Mouse (Mus musculus): ENCODE measurements at regions not wholly inside any gene's neighbourhood (a gene's known extent, or its start where the extent isn't known, plus 50 kb on each side); places are given as distances from the start of the nearest gene placed in this dataset.

DNA sequence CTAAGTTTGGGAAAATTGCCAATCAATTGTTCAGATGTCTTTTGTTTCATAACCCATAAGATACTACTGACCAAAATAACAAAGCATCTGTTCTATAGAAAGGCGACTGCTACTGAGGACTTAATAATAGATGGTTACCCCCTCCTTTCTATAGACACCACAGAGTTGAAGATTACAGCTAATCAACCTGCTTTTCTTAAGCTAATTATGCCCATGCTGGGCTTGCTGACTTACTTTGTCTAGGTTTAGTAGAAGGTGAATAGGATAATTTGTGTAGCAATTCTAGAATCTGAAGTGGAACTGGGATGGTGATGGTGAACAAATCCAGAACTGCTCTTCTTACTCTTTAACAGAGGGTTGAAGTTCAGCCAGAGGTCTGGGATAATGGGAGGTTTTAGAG is 53.8 kb upstream of the Tbx18 start:
- TF ChIP-seq CTCF (IDR thresholded peaks at IDR 0.05; ENCODE audit: borderline replicate concordance, extremely low read depth, insufficient read depth, insufficient read length) = no peak
- no peak for TF ChIP-seq POLR2A (IDR thresholded peaks at IDR 0.05; ENCODE audit: borderline replicate concordance, extremely low read depth, insufficient read depth, insufficient read length, poor library complexity, severe bottlenecking)
- DNase-seq (ENCODE audit: low read depth) = no peak

DNA sequence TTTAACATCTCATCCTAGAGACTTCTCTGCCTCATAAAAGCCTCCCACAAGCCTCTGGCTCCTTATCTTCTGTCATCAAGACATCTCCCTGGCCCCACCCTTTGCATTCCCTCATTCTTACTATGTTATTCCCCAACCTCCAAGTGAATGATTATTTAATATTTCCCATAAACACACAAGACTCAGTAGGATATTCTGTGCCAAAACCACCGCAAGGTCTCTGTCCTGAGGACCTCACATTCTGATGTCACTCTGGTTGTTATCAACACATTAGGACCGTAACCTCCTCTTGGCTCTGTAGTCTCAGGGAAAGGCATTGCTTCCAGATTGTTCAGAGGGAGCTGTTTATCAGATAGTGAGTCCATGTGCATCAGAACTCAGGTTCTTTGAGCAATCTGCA is 80.7 kb upstream of the Tbx18 start:
- no peak for DNase-seq (ENCODE audit: low read depth)
- no peak for TF ChIP-seq CTCF (IDR thresholded peaks at IDR 0.05; ENCODE audit: borderline replicate concordance, extremely low read depth, insufficient read depth, insufficient read length)
- TF ChIP-seq POLR2A (IDR thresholded peaks at IDR 0.05; ENCODE audit: borderline replicate concordance, extremely low read depth, insufficient read depth, insufficient read length, poor library complexity, severe bottlenecking) = no peak

DNA sequence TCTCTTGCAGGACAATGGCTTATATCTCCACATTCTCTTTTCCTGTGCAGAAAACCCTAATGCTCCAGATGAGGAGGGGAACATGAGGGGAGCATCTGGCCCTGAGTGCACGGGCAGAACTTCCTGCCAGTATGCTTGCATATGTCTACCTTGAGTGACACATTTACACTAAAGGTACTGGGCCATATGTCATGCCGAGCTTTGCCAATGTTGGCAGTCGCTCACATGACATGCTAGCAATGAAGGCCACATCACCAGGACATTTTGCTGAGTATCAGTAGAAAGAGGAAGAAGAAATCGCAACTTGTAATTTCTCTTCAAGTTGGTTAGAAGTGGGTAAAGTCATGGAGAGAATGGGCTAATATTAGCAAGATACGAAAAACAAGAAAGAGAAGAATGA is 91.2 kb upstream of the Tbx18 start:
- TF ChIP-seq CTCF (IDR thresholded peaks at IDR 0.05; ENCODE audit: borderline replicate concordance, extremely low read depth, insufficient read depth, insufficient read length) (no peak), POLR2A (IDR thresholded peaks at IDR 0.05; ENCODE audit: borderline replicate concordance, extremely low read depth, insufficient read depth, insufficient read length, poor library complexity, severe bottlenecking) (no peak)
- DNase-seq (ENCODE audit: low read depth) = peak; percentile 12

DNA sequence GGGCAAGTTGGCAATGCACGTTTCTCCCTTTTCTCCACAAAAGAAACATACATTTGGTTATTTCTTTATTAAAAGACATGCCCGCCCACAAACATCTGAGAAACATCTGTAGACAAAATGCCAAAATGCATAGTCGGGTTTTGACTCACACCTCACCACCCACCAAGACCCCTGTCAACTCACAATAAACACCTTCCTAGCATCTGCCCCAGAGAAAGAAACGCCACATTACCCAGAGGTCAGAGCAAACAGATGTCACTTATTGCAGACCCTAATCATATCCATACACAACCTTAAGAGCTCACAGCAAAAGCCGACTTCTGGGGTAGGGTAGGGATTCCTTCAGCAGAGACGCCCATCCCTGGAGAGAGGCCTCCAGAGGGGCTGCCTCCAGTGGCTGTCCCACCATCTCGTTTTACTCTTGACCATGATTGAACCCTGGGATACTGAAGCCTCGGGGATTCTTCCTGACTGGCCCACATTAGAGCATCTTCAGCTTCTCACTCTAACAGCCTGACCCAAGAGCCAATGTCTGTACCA is 93.7 kb upstream of the Tbx18 start:
- no peak for TF ChIP-seq POLR2A (IDR thresholded peaks at IDR 0.05; ENCODE audit: borderline replicate concordance, extremely low read depth, insufficient read depth, insufficient read length, poor library complexity, severe bottlenecking)
- no peak for TF ChIP-seq CTCF (IDR thresholded peaks at IDR 0.05; ENCODE audit: borderline replicate concordance, extremely low read depth, insufficient read depth, insufficient read length)
- DNase-seq (ENCODE audit: low read depth) = no peak

DNA sequence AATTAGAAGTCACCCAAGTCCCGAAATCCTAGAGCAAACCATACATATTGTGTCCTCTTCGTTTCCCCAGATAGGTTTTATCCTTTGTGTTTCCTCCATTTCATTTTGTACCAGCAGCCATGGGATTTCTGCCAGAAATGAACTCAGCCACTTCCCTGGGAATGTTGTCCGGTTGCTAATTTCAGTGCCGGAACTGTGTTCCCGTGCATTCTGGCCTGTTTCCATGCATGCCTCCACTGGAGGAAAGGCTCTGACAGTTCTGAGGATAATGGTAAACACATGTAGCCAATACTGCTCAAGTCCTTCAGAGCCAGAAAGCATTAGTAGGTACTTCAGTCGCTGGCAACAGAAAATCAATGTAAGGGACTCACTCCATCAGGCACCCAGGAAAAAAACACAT is 112.8 kb upstream of the Tbx18 start:
- TF ChIP-seq CTCF (IDR thresholded peaks at IDR 0.05; ENCODE audit: borderline replicate concordance, extremely low read depth, insufficient read depth, insufficient read length) (no peak), POLR2A (IDR thresholded peaks at IDR 0.05; ENCODE audit: borderline replicate concordance, extremely low read depth, insufficient read depth, insufficient read length, poor library complexity, severe bottlenecking) (no peak)
- DNase-seq (ENCODE audit: low read depth) = peak; percentile 83

DNA sequence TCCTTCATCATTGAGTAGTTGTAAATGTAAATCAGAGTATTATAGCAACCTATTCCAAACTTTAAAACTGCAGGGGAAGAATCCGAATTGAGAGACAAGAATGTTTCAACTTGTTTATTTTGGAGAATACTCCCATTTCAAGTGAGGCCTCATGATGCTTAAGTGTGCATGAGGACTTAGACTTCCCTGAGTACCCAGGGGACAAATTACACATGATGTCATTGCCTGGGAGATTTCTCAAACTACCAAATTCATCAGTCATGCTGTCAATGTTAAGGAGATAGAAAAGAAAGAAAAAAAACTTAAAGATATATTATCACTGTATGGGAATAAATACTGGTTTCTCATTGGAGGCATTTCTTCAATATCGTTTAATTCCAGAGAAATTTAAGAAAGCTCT is 113.4 kb upstream of the Tbx18 start:
- DNase-seq (ENCODE audit: low read depth) = no peak
- TF ChIP-seq POLR2A (IDR thresholded peaks at IDR 0.05; ENCODE audit: borderline replicate concordance, extremely low read depth, insufficient read depth, insufficient read length, poor library complexity, severe bottlenecking) (no peak), CTCF (IDR thresholded peaks at IDR 0.05; ENCODE audit: borderline replicate concordance, extremely low read depth, insufficient read depth, insufficient read length) (no peak)

DNA sequence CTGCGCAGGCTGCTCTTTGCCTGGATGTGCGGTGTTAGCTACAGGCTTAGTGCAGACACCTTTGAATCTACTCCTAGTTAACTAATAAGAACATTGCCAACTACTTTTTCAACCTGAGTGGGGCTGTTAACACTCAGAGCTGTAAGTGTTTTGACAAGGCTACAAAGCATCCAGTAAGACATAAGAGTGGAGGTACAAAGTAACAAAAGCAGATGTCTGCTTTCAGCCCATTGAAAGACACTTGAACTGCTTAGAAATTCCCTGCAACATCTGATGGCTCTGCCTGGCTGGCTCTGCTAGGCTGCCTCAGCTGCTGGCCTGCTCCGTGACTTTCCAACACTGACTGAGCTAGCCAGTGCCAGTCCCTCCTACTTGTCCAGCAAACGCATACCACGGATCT is 117.8 kb upstream of the Tbx18 start:
- peak; percentile 52 for DNase-seq (ENCODE audit: low read depth)

DNA sequence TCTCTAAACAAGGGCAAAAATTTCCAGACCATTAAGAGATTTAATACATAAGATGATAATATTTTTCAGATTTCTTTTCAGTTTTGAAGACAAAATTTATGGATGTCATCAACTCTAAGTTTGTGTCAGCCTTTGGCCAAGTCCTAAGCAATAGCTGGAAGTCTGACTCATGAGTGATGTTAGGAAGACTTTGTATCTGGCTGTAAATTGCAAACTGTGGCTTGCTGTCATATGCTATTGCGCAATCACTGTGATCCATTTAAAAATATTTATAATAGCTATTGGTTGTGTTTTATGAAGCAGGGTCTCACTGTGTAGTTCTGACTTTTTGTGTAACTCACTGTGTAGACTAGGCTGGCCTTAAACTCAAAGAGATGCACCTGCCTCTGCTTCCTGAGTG is 119.1 kb upstream of the Tbx18 start:
- TF ChIP-seq POLR2A (IDR thresholded peaks at IDR 0.05; ENCODE audit: borderline replicate concordance, extremely low read depth, insufficient read depth, insufficient read length, poor library complexity, severe bottlenecking) = no peak
- TF ChIP-seq CTCF (IDR thresholded peaks at IDR 0.05; ENCODE audit: borderline replicate concordance, extremely low read depth, insufficient read depth, insufficient read length) = no peak
- DNase-seq (ENCODE audit: low read depth) = no peak

More for the DNA sequence above, 117.8 kb upstream of the Tbx18 start:
- TF ChIP-seq POLR2A (IDR thresholded peaks at IDR 0.05; ENCODE audit: borderline replicate concordance, extremely low read depth, insufficient read depth, insufficient read length, poor library complexity, severe bottlenecking) (no peak), CTCF (IDR thresholded peaks at IDR 0.05; ENCODE audit: borderline replicate concordance, extremely low read depth, insufficient read depth, insufficient read length) (no peak)

DNA sequence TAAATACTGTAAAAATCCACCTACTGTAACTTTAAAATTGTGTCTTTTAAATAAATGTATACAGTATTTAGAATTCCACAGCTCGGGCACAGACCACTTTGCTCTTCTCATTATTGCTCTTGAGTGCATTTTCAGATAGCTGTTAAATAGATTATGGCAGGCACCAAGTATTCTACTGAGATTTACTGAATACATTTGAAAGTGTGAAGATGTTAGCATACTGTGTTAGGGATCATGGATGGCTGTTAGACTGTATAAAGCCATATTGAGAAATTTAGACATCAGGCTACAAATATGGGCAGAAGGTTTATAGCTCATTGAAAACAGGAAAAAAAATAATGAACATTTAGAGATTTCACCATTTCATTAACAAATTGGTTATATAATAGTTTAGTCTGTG is 130.5 kb upstream of the Tbx18 start:
- TF ChIP-seq CTCF (IDR thresholded peaks at IDR 0.05; ENCODE audit: borderline replicate concordance, extremely low read depth, insufficient read depth, insufficient read length) (no peak), POLR2A (IDR thresholded peaks at IDR 0.05; ENCODE audit: borderline replicate concordance, extremely low read depth, insufficient read depth, insufficient read length, poor library complexity, severe bottlenecking) (no peak)
- no peak for DNase-seq (ENCODE audit: low read depth)

DNA sequence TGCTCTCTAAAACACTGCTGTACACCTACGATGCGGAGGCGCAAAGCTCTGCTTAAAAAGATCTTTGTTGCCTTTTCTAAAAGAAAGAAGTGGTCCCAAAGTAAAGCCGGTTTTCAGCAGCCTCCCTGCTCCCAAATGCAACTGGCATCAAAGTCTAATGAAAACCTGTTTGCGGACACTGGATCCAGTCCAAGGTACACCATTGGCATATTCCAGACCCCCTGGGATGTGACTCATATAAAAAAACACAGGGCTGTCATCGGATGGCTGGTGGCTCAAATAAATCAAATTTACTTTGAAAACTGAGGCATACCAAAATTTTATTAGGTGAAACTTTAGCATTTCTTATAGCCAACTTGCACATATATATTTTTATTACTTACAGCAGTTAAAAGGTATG is 134.2 kb upstream of the Tbx18 start:
- TF ChIP-seq POLR2A (IDR thresholded peaks at IDR 0.05; ENCODE audit: borderline replicate concordance, extremely low read depth, insufficient read depth, insufficient read length, poor library complexity, severe bottlenecking) (no peak), CTCF (IDR thresholded peaks at IDR 0.05; ENCODE audit: borderline replicate concordance, extremely low read depth, insufficient read depth, insufficient read length) (no peak)
- no peak for DNase-seq (ENCODE audit: low read depth)

DNA sequence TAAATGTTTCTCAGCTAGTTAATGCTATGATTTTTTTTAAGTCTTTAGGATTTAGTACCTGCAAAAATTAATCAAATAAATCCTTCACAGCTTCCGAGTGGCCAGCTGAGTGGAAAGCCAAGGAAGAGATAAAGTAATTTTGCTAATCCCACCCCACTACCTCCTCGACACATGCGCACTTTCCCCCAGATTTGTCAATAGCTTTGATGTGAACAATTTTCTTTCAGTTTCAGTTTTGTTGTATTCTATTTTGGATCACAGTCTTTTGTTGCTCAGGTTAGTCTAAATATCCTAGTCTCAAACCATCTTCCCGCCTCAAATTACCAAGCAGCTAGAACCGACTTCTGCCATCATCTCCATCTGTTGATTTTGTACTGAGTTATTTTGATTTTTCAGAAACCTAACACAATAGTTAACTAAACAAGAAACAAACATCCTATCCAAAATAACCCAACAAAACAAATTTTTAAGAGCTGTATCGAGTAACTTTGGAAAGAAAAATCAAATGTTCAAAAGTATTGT is 141.4 kb upstream of the Tbx18 start:
- no peak for TF ChIP-seq CTCF (IDR thresholded peaks at IDR 0.05; ENCODE audit: borderline replicate concordance, extremely low read depth, insufficient read depth, insufficient read length)
- no peak for TF ChIP-seq POLR2A (IDR thresholded peaks at IDR 0.05; ENCODE audit: borderline replicate concordance, extremely low read depth, insufficient read depth, insufficient read length, poor library complexity, severe bottlenecking)
- DNase-seq (ENCODE audit: low read depth) = no peak

DNA sequence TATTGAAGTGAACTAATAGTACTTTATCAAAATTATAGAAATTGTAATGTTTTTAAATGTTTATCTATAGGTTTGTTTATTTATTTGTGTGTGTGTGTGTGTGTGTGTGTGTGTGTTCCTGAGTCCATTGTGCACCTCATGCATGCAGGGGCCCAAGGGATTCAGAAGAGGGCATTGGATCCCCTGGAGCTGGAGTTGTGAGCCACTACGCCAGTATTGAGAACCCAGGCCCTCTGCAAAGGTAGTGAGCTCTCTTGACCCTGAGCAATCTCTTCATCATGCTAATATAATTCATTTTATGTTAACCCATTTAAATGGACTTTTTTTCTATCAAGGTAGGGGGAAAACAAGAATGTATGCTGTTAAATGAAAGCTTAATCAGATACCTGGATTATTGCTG is 151.5 kb upstream of the Tbx18 start:
- no peak for DNase-seq (ENCODE audit: low read depth)
- TF ChIP-seq POLR2A (IDR thresholded peaks at IDR 0.05; ENCODE audit: borderline replicate concordance, extremely low read depth, insufficient read depth, insufficient read length, poor library complexity, severe bottlenecking) (no peak), CTCF (IDR thresholded peaks at IDR 0.05; ENCODE audit: borderline replicate concordance, extremely low read depth, insufficient read depth, insufficient read length) (no peak)
